Mouse (Mus musculus): Measurements from ENCODE around the gene Rpl15. TPM values are rescaled to one million over a fixed set of nuclear protein-coding genes. Genes with fewer than 3 reads are reported as not detected.

The Rpl15 gene
- 342 TPM for polyA plus RNA-seq (2015; fragmentation: Illumina TruSeq; extraction: RNeasy Lipid Tissue Mini Kit (QIAGEN cat#74804); ENCODE audit: insufficient read depth, low read depth, low replicate concordance)

GRCm38 (mm10) chr14:18270529-18271441 is at the start of gene Rpl15, which contains the start of gene Nkiras1:
Gene Rpl15 (minus strand): TSS chr14:18271391.
Gene Nkiras1 (plus strand): TSS chr14:18271136.

GRCm38 (mm10) chr14:18238750-18239731 is 32.1 kb downstream of the Rpl15 start, which contains the start of gene Nr1d2:
Gene Nr1d2 (minus strand): TSS chr14:18239127.

Other genes starting within 250 kb of the Rpl15 start
- gene Nr1d2, start 32.3 kb downstream of the Rpl15 start, polyA plus RNA-seq (2015; fragmentation: Illumina TruSeq; extraction: RNeasy Lipid Tissue Mini Kit (QIAGEN cat#74804); ENCODE audit: insufficient read depth, low read depth, low replicate concordance): 5.7 TPM
- 7.2 TPM for gene Nkiras1, start 255 bp downstream of the Rpl15 start, polyA plus RNA-seq (2015; fragmentation: Illumina TruSeq; extraction: RNeasy Lipid Tissue Mini Kit (QIAGEN cat#74804); ENCODE audit: insufficient read depth, low read depth, low replicate concordance)
- gene Ube2e1, start 60.5 kb upstream of the Rpl15 start, polyA plus RNA-seq (2015; fragmentation: Illumina TruSeq; extraction: RNeasy Lipid Tissue Mini Kit (QIAGEN cat#74804); ENCODE audit: insufficient read depth, low read depth, low replicate concordance): 13.7 TPM